Mouse (Mus musculus) cerebellum, adult (tissue): ENCODE results near the gene Afg1l.

ENCODE experiments used
- ATAC-seq: cut with Nextera tagmentation; 2 replicates; pipeline ENCODE4 v1.9.2; 2017; ENCODE audit warnings: mild to moderate bottlenecking, moderate library complexity, mixed read lengths; ENCODE audit not compliant: insufficient number of reproducible peaks, low FRiP score, low TSS enrichment

Afg1l gene

DNA sequence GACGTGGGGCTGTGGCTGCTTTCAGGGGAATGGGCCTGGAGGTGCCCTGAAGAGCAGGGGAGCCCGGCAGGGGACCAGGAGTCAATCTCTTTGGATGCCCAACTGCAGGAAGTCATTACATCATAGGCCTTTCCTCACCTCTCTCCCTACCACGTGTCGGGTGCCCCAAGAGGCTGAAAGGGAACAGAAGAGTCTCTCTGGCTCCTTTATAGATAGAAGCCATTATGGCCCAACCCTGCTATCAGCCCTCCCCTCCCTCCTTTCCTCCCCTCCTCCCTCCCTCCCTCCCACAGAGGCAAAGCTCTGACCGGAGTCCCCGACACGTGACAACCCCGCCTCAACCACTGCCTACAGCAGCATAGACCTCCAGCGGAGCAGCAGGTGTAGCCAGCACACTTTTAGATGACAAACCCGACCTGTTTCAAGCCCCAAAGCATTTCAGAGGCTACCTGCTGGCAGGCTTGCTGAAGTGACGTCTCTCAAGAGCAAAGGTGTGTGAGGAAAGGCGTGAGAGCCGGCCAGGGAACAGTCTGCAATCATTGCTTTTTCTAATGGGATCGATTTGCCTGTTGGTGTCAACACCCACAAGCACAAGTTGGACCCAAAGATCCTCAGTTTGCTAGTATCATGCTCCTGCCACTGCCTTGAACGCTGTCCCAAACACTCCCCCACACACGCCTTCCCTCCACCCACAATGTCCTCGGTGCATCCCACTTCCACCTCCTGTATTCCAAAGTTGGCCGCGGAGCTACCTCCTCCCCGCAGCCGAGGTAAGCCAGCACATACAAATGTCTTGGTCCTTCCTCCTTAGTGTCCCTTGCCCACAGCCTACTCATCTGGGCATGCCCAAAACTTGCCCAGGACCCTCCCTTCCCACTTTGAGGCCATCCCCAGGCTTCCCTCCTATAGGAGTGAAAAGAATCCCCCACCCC is 204.3 kb downstream of the Afg1l start:
- ATAC-seq = no peak

DNA sequence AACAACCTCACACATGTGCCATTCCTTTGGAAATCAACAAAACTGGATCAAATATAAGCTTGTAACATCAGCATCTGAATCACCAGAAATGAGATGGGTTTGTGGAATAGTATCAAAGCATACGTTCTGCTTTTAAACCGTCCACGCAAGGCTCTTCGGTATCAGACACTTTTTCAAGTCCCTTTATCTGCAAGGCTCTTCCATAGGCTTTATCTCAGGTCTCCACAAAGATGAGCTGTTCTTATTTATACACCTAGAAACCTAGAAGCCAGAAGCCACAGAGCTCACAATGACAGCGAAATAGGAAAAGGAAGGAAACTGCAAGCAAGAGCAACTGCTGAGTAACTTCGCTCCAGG is 205.0 kb downstream of the Afg1l start:
- no peak for ATAC-seq

DNA sequence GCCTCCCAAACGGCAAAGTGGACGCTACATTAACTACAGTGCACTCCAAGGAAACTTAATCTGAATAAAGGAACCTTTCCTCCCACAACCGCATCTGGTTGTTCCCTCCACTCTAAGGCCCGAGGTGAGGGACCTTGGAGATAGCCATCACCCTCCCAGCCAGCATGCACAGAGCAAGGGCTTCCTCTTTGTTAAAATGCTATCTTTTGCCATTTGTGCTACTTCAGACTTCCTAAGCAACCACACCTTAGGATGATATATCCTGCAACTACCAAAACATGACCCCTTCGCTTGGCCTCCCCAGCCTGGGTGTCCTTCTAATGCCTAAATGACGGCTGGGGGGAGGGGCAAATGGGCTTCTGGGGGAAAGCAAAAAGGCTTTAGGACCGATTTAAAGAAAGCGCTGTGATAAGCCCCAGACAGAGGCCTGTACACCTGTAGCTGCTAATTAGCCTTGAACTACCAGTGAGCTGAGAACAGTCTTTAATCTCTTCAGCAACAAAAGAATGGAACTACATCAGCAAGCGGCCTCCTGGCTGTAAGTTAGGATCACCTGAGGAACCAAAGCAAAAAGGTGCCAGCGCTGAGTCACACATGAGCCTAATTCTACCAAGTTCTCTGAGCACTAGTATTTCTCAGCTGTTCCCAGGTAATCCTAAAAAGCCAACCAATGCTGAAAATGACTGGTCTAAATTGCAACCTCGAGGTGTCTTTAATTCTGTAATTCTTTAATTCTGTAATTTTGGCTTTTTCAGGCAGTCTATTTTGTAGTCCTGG is 206.7 kb downstream of the Afg1l start:
- ATAC-seq = no peak

DNA sequence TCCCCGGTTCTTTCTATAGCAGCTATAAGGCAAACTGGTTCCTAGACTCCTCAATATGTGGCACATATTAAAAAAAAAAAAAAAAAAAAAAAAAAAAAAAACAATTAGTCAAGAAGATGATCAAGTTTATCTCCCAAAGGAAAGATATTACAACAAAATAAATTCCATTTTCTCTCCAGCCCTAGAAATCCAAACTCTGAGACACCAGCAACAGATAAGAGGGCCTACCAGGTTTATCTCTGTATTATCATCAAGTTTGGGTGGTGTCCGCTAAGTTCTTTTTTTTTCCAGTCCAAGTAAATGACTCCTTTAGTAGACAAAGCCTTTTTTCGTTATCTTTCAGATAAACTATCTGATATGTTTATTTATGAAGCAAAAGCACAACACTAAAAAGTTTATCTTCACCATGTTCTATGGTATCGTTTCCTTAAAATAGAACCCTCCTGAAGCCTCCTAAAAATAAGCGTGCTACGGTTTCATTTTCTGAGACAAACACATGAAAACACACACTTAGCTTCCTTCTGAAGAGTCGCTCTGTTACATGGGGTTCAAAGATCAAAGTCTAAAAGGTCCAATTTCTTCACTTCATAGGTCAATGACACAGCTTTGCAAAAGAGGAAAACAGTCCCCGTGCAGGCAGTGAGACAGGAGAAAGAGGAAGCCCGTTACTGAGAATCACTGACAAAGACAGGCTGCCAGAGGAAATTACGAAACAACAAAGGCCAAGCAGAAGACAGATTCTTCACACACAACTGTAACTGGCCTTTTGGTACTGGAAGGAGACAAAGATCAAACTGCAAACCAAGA is 207.9 kb downstream of the Afg1l start:
- ATAC-seq = no peak

DNA sequence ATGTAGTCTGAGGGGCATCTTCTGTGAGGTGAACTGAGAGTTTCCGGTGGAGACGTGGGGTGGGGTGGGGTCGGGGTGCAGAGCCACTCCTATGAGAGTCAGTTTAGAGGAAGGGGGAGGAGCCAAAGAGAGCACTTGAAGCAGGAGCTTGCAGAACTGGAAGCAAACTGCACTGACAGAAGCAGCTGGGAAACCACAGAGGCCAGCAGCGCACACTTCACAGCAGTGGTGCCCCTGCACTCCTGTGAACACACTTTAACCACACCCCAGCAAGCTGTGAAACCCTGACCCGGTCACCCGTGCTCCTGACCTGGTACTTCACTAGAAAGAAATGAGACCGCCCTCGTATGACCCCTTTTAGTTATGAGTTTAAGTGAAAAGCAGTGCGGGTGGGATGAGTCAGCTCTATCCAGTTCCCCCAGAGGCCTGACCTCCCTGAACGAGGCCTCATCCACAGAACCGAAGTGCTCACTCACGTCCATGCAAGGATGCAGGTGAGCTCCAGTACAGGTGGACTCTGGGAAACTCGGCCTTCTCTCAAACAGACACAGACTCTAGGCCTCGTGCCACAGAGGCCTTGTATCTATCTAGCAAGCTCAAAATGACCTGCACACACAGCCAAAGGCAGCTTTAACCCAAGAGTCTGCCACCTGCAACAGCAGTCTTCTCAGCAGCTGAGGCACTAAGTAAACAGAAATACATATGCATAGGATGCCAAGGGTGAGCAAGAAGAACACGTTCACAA is 208.9 kb downstream of the Afg1l start:
- no peak for ATAC-seq

DNA sequence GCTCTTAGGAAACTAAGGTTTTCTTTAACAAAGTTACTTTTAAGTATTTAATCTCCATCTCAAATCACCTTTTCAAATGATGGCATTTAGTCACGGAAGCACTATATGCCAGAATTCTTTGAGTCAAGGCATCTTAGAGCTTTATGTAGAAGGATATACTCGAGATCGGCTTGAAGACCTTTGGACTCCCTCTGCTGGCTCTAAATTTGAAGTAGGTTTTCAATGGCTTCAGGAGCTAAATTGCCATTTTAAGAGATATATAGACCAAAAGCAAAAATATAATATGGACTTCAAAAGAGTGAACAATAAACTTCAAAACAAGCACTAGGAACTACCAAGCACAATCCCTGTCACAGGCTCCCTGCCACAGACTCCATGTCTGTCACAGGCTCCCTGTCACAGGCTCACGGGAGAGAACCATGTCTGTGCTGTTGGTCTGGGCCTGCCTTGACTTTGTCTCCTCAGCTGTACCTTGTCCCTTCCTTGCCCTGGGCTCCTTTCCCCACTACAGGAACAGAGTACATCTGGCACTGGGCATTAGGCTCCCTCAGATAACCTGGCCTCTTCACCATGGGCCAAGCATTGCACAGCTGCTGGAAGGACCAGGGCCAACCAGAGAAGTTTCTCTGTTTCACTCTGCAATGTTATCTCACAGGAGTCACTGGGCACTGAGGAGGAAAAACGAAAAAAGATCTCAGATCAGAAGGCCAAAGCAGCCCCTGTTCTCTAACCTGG is 210.4 kb downstream of the Afg1l start:
- ATAC-seq = no peak

DNA sequence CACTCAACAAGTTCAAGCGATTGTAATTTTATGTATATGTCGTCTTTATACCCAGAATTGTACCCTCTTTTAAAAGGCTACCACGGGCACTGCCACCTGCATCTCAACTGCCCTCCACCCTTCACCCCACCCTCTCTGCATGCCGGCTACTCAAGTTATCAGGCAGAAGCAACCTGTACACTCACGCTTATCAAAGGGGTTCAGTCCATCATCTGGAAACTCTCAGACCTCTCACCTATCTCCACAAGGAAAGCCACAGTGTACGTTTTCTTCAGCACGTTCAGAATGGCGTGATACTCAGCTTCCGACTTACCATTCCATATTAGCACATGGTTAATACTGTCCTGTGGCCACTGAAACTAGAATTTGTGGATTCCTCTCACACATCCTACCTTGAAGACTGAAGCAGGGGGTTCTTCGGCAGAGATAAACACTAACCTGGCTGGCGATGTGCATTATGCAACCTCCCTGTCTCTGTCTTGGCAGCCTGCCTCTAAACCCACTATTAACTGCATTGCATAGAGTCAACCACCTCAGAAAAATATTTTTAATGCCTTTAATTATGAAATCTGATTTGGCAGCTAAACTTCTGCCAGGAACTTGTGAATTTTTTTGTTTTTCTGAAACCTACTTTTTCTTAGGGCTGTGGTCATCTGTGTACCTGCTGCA is 213.2 kb downstream of the Afg1l start:
- ATAC-seq = no peak

DNA sequence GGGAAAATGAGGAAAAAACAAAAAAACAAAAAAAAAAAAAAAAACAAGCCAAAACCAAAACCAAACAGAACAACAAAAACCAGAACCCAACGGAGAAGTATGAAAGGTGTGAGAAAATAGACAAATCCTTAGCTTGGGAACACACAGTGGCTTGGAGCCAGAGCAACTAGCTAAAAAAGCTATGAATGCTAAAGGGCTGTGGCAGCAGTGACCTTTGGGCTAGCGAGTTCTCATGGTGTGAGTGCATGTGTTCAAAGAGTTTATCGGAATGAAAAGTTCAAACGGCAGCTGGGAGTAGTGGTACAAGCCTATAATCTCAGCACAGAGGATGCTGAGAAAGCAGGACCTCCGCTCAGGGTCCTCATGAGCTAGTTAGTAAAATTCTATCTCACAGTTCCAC is 214.2 kb downstream of the Afg1l start:
- no peak for ATAC-seq

DNA sequence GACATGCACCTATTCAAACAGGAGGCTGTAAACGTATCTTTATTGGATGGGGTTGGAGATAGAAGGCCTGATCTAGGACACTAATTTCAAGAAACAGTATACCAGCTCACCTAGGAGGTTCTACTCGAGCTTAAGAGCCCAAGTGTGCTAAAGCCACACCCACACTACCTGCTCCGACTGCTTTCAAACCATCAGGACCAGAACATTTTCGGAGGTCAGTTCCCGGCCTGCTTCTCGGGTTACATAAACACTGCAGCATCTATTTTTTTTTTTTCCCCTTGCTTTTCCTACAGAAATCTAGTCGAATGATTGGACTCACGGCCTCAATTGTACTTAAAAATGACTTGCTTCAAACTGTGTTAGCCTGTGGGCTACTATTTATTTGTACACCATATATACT is 214.7 kb downstream of the Afg1l start:
- ATAC-seq = no peak
